Mouse (Mus musculus) E14TG2a.4 (cell line): Measurements from ENCODE around the gene Sft2d2.
A peak's percentile ranks its signal among the peaks of the same experiment; 100 is the strongest.

Experiments used
- H3K27me3 ChIP-seq: 2 replicates; pipeline ENCODE4 v1.6.1; 2014; ENCODE audit warnings: low read length, control low read depth; ENCODE audit not compliant: insufficient read depth
- H3K36me3 ChIP-seq: 2 replicates; pipeline ENCODE4 v1.6.1; 2014; ENCODE audit warnings: low read length, control low read depth; ENCODE audit not compliant: insufficient read depth
- H3K4me1 ChIP-seq: replicated peaks from 2 replicates; pipeline ENCODE4 v1.6.1; 2014; ENCODE audit warnings: low read depth, low read length, control low read depth
- H3K4me3 ChIP-seq: replicated peaks from 2 replicates; pipeline ENCODE4 v1.5.1; 2014; ENCODE audit warnings: mild to moderate bottlenecking, low read length
- H3K9me3 ChIP-seq: 2 replicates; pipeline ENCODE4 v1.6.1; 2014; ENCODE audit warnings: low read length, control low read depth
- CTCF ChIP-seq: conservative IDR thresholded peaks from 2 replicates; pipeline ENCODE4 v1.5.1; 2014; ENCODE audit warnings: low read length
- NANOG ChIP-seq: IDR thresholded peaks from 2 replicates; pipeline ENCODE4 v1.6.1; 2014; ENCODE audit warnings: borderline replicate concordance, low read length, mixed read lengths
- POU5F1 ChIP-seq: IDR thresholded peaks from 2 replicates; pipeline ENCODE4 v1.6.1; 2014; ENCODE audit warnings: low read length, borderline replicate concordance

Sft2d2 gene

DNA sequence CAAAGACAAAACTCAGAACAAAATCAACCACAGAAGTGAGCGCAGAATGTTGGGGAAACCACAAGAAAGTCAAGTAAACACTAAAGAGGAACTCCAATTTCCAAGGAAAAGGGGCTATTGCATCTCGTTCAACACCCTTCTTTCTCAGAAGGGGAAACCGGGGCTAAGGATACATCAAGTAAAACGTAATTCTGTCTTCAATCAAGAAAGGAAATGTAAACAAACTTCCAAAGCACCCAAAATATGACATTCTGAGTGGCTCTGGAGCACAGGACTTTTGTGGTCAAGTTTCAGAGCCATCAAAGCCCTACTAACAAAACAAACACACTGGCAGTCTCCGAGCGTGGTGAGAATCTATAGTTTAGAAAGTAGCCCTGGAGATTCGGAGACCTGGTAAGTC is 812 bp downstream of the Sft2d2 start:
- peaks cover 3% of the 10 kb centered on the region; the same call in 1 of the 2 replicates for H3K27me3 ChIP-seq
- no peaks in the 10 kb centered on the region for H3K9me3 ChIP-seq
- peaks cover 60% of the 10 kb centered on the region for H3K4me1 ChIP-seq
- TF ChIP-seq NANOG (no peak), POU5F1 (no peak), CTCF (no peak)
- peak overlapping the region; percentile 92 for H3K4me3 ChIP-seq
- no peaks in the 10 kb centered on the region for H3K36me3 ChIP-seq

DNA sequence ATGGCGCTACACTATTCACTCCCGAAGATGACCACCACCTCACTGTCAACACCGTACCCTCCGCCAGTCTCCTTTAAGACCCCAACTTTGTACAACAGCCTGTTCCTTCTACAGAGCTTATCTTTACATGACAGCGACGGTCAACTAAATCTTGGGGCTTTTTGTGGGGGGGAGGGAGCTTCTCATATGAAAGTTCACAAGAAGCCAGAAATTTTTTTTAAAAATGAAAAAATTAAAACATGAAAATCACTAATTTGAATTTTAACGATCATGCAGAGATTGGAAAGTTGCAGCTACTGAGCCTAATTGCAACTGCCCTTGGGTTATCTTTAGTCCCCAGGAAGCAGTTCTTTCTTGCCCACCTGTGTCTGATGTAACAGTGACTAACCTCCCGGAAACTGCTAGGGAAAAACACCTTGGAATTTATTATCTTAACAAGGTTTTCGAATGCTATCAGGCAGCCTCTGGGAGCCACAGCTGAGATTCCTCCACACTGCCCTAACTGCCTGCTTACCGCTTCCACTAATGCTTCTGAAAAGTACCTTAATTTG is 1.4 kb downstream of the Sft2d2 start:
- TF ChIP-seq CTCF (no peak), NANOG (no peak), POU5F1 (no peak)

DNA sequence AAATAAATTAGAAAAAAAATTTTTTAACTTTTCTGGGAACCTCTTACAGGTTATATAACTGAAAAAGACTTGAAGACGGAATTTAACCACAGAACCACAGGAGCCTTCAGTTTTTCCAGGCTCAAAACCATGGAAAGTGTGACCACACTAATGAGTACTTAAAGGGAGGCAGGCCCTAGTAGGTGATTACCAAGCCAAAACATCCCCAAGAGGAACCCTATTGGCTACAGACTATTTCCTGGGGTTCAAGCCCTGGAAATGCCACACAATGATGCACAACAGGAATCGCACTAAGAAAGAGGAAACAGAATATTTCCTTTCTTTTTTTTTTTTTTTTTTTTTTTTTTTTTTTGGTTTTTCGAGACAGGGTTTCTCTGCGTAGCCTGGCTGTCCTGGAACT is 2.1 kb downstream of the Sft2d2 start:
- H3K4me1 ChIP-seq, result peaks cover 60% of the 10 kb centered on the region
- H3K4me3 ChIP-seq, result no peak overlapping the region
- no peaks in the 10 kb centered on the region for H3K9me3 ChIP-seq
- peaks cover 10% of the 10 kb centered on the region; the same call in 1 of the 2 replicates for H3K36me3 ChIP-seq
- H3K27me3 ChIP-seq, result no peaks in the 10 kb centered on the region; the same call in 1 of the 2 replicates
- TF ChIP-seq NANOG (no peak), CTCF (no peak), POU5F1 (no peak)

More for the DNA sequence above, 1.4 kb downstream of the Sft2d2 start:
- no peaks in the 10 kb centered on the region for H3K9me3 ChIP-seq
- peaks cover 3% of the 10 kb centered on the region; the same call in 1 of the 2 replicates for H3K27me3 ChIP-seq
- H3K36me3 ChIP-seq, result peaks cover 3% of the 10 kb centered on the region; the same call in 1 of the 2 replicates
- H3K4me1 ChIP-seq, result peaks cover 63% of the 10 kb centered on the region
- peak overlapping the region; percentile 92; the same call in 1 of the 2 replicates for H3K4me3 ChIP-seq

DNA sequence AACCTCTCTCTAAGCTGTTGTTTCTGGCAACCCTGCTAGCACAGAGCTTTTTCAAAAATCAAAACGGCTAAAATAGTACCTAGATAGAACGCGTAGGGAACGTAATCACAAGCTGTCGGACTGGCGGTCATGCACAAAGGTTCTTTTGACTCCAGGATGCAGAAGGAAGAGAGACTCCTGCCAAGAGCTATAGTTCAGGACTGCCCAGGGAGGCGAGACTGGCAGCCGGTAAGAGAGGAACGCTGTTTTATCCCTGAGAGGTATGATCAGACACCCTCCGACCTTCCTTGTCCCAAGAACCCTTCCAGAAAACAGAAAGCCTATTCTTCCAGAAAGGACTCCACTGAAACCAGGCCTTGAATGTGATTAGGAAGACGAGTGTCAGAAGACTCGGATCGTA is 2.6 kb downstream of the Sft2d2 start:
- Histone ChIP-seq H3K27me3 (no peaks in the 10 kb centered on the region; the same call in 1 of the 2 replicates), H3K4me3 (no peak overlapping the region), H3K4me1 (peaks cover 65% of the 10 kb centered on the region), H3K9me3 (no peaks in the 10 kb centered on the region), H3K36me3 (peaks cover 14% of the 10 kb centered on the region)
- TF ChIP-seq NANOG, result no peak
- TF ChIP-seq POU5F1, result no peak
- no peak for TF ChIP-seq CTCF

DNA sequence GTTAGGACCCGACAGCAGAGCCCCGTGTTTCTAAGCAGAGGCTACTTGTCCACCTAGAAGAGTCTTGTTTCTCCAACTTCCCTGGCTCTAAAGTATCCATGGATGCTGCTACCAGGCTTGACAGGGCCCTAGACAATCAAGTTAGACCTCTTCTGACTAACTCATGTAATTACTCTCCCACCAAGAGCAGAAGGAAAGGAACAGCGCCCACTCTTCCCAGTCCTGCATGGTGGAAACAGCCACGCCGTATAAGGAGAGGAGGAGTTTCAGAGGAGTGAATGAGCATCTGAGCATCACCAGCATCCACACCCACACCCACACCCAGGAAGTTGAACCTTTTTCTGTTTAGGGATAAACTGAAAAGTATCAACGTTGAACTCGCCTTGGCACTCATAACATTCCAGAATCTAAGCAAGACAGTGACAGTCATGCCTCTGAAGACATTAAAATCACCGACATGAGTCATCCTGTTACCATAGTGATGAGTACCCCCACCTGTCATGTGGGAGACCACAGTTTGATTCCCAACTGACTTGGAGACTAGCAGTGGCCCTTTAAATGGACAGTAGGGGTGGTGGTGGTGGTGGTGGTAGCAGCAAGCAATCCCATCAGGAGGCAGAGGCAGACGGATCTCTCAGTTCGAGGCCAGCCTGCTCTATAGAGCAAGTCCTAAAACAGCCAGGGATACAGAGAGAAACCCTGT is 3.5 kb downstream of the Sft2d2 start:
- TF ChIP-seq CTCF, result no peak
- TF ChIP-seq POU5F1, result no peak
- TF ChIP-seq NANOG, result no peak
- H3K4me3 ChIP-seq, result no peak overlapping the region
- peaks cover 16% of the 10 kb centered on the region for H3K36me3 ChIP-seq

DNA sequence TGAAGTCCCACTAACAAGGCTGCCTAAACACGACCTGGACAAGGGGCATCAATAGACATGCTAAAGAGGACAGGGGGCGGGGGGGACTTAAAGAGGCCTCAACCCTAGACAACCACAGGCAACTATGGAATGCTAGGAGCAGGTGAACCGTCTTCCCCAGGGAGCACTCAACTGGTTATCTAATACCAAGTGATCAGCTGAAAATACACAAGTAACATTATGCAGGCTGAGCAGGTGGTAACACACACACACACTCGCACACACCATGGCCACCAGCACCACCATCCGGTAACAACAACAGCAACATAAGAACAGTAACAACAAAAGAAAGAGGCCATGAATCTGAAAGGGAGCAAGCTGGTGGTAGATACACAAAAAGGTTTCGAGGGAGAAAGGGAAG is 4.2 kb downstream of the Sft2d2 start:
- no peaks in the 10 kb centered on the region; the same call in 1 of the 2 replicates for H3K27me3 ChIP-seq
- TF ChIP-seq POU5F1, result no peak
- TF ChIP-seq NANOG, result no peak
- TF ChIP-seq CTCF, result no peak
- no peak overlapping the region for H3K4me3 ChIP-seq
- peaks cover 16% of the 10 kb centered on the region for H3K36me3 ChIP-seq
- H3K4me1 ChIP-seq, result peaks cover 66% of the 10 kb centered on the region
- H3K9me3 ChIP-seq, result no peaks in the 10 kb centered on the region

More for the DNA sequence above, 3.5 kb downstream of the Sft2d2 start:
- Histone ChIP-seq H3K4me1 (peaks cover 66% of the 10 kb centered on the region), H3K9me3 (no peaks in the 10 kb centered on the region), H3K27me3 (no peaks in the 10 kb centered on the region; the same call in 1 of the 2 replicates)

DNA sequence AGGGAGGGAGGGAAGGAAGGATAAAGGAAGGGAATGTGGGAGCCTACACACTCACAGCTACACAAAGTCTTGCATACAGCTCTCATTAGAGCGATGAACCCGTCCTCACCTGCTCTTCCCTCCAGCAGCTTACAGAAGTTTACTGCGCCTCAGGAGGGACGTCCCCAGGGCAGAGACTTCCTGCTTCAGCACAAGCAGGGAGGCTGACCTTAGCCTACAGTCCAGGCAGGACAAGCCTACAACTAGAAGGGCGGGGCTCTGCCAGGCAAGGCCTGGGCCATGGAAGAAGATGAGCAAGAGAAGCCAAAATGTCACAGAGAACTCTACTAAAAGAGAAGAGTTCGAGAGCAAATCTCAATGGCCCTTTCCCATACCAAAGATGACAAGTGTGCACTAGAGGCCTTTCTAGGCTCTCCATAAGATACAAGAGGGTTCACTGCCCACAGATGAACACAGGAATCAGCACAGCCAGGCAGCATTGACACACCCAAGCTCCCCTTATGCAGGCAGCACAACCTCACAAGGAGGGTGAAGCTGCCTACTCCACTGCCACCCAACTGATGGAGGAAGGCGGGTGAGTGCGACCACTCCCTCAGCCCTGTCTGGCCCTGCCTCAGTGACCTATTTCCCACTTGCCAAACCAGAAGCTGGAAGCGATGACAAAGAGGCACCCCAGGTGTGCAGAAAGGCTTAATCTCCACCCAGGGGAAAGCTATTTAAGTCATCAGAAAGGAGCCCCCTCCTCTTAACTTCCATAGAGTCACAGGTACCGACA is 5.2 kb downstream of the Sft2d2 start:
- Histone ChIP-seq H3K36me3 (peaks cover 21% of the 10 kb centered on the region), H3K27me3 (no peaks in the 10 kb centered on the region; the same call in 1 of the 2 replicates), H3K4me3 (0 out of 2 replicates have a peak overlapping the region, but pooled peaks have one; percentile 20), H3K4me1 (peaks cover 70% of the 10 kb centered on the region), H3K9me3 (no peaks in the 10 kb centered on the region)
- TF ChIP-seq NANOG (no peak), CTCF (no peak), POU5F1 (no peak)

DNA sequence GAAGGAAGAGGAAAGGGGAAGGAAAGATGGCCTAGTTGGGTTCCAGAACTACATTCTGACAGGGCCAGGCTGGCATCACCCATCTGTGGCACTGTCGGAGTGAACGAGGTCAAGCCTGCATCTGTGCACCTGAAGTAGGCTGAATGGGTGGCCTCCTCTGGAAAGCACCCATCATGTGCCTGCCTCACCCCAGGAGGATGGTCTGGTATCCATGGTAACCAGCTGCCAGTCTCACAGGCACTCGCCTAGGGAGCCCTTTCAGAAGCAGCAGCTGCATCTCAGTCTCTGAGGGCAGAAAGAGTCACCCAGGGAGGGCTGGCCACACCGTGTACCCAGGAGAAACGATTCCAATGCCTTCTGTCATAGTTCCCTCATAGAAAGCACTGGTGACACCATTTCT is 6.9 kb downstream of the Sft2d2 start:
- no peaks in the 10 kb centered on the region for H3K27me3 ChIP-seq
- H3K4me1 ChIP-seq, result peaks cover 63% of the 10 kb centered on the region
- TF ChIP-seq CTCF (no peak), POU5F1 (no peak), NANOG (no peak)
- peaks cover 37% of the 10 kb centered on the region for H3K36me3 ChIP-seq
- H3K9me3 ChIP-seq, result no peaks in the 10 kb centered on the region
- H3K4me3 ChIP-seq, result no peak overlapping the region
